Mouse (Mus musculus): ENCODE results near the gene Phkg1. TPM values are rescaled to one million over a fixed set of nuclear protein-coding genes. Genes with fewer than 3 reads are reported as not detected.
A peak's percentile ranks its signal among the peaks of the same experiment; 100 is the strongest.

The Phkg1 gene
- total and polyA plus RNA-seq, 3 experiments, result 0.33 TPM; not detected in 2

DNA sequence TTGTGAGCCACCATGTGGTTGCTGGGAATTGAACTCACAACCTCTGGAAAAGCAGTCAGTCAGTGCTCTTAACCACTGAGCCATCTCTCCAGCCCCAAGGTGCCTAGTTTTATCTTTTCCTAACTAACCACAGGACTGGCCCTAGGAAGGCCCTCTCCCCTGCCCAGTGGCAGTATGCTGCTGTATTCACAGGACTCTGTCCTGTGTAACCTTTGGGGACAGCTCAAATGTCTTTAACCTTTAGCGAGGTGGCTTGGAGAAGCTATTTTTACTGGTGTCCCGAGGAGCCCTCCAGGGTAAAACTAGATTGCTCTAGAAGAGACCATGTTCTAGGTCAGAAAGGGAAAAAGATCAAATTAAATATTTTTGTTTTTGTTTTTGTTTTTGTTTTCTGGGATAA is 27.1 kb downstream of the Phkg1 start:
- ATAC-seq (ENCODE audit: extremely low read depth, insufficient number of reproducible peaks, low FRiP score, poor library complexity, severe bottlenecking) (no peak), DNase-seq (ENCODE audit: low spot score) (no peak)
- Histone ChIP-seq H3K36me3 (replicated peaks) (no peaks in the 10 kb centered on the region), H3K27me3 (ENCODE audit: insufficient read depth, low read length) (peaks cover 15% of the 10 kb centered on the region), H3K9me3 (replicated peaks) (no peaks in the 10 kb centered on the region), H3K4me3 (ENCODE audit: low read depth, low read length) (no peak overlapping the region), H3K4me1 (ENCODE audit: insufficient read depth, low read depth, low read length) (peaks cover 5% of the 10 kb centered on the region)
- TF ChIP-seq GATA1 (IDR thresholded peaks at IDR 0.05; ENCODE audit: borderline replicate concordance, low read length), result no peak
- TF ChIP-seq GATA2 (IDR thresholded peaks at IDR 0.05; ENCODE audit: borderline replicate concordance, low read depth, low read length), result no peak
- no peak for TF ChIP-seq CTCF (IDR thresholded peaks at IDR 0.05; ENCODE audit: low read depth, low read length)
- TF ChIP-seq TAL1 (conservative IDR thresholded peaks at IDR 0.05; ENCODE audit: low read depth, low read length), result no peak
- TF ChIP-seq POLR2AphosphoS5 (IDR thresholded peaks at IDR 0.05; ENCODE audit: insufficient replicate concordance, low read depth, low read length), result no peak

DNA sequence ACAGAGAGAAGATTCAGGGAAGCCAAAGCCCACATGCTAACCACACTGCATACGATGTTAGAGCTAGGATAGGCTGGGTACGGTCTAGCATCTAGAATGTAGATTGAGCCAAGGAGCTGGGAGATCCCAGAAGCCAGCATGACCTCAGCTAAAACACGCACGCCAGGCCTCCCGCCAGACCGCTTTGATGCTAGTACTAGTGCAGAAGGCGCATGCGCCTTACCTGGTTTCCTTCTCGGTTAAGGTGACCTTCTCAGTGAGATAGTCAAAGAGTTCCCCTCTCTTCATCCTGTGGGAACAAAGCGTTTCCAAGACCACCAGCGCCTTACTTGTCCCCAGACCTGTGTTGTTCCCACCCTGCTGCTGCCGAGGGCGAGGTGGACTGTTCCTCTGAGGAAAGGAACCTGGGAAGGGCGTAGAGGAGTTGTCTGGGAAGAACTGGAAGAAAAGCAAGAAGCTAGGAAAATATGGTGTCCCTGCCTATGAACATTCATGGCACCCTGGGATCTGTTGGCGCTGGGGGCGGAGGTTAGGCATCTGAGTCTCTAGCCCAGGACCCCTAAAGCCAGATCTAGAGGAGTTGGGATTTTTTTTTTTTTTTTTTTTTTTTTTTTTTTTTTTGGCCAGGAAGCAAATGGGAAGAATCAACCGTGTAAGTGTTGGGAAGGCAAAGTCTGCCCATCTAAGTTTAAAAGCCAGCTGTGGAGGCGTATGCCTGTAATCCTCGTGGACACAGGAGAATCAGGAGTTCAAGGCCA is 28.9 kb downstream of the Phkg1 start:
- Histone ChIP-seq H3K9me3 (replicated peaks) (no peaks in the 10 kb centered on the region), H3K36me3 (replicated peaks) (no peaks in the 10 kb centered on the region), H3K27me3 (ENCODE audit: insufficient read depth, low read length) (peaks cover 13% of the 10 kb centered on the region), H3K4me1 (ENCODE audit: insufficient read depth, low read depth, low read length) (peaks cover 5% of the 10 kb centered on the region), H3K4me3 (ENCODE audit: low read depth, low read length) (no peak overlapping the region)
- no peak for DNase-seq (ENCODE audit: low spot score)
- no peak for ATAC-seq (ENCODE audit: extremely low read depth, insufficient number of reproducible peaks, low FRiP score, poor library complexity, severe bottlenecking)
- TF ChIP-seq GATA1 (IDR thresholded peaks at IDR 0.05; ENCODE audit: borderline replicate concordance, low read length), result no peak
- TF ChIP-seq POLR2AphosphoS5 (IDR thresholded peaks at IDR 0.05; ENCODE audit: insufficient replicate concordance, low read depth, low read length), result no peak
- TF ChIP-seq CTCF (IDR thresholded peaks at IDR 0.05; ENCODE audit: low read depth, low read length), result no peak
- TF ChIP-seq TAL1 (conservative IDR thresholded peaks at IDR 0.05; ENCODE audit: low read depth, low read length), result no peak
- no peak for TF ChIP-seq GATA2 (IDR thresholded peaks at IDR 0.05; ENCODE audit: borderline replicate concordance, low read depth, low read length)

DNA sequence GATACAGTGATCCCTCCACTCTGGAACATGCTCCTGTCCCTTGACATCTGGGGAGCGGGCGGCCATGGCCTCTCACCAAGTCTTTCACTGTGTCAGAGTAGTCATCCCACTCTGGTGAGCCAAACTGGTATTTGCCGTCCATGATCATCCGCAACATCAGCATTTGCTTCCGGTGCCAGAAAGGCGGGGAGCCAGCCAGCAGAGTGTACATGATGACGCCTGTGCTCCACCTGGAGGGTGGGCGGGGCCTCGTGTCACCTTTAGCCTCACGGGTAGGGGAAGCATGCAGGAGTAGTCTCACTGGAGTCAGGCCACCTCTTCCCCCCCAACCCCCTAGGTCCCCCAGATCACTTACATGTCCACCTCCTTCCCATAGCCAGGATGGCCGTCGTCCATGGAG is 32.5 kb downstream of the Phkg1 start:
- peaks cover 4% of the 10 kb centered on the region; the same call in 1 of the 2 replicates for H3K27me3 ChIP-seq (ENCODE audit: insufficient read depth, low read length)
- H3K4me3 ChIP-seq (ENCODE audit: low read depth, low read length), result no peak overlapping the region
- H3K36me3 ChIP-seq (replicated peaks), result peaks cover 23% of the 10 kb centered on the region
- peaks cover 9% of the 10 kb centered on the region for H3K9me3 ChIP-seq (replicated peaks)
- no peak for TF ChIP-seq GATA1 (IDR thresholded peaks at IDR 0.05; ENCODE audit: borderline replicate concordance, low read length)
- TF ChIP-seq CTCF (IDR thresholded peaks at IDR 0.05; ENCODE audit: low read depth, low read length), result no peak
- no peak for TF ChIP-seq POLR2AphosphoS5 (IDR thresholded peaks at IDR 0.05; ENCODE audit: insufficient replicate concordance, low read depth, low read length)
- no peak for TF ChIP-seq TAL1 (conservative IDR thresholded peaks at IDR 0.05; ENCODE audit: low read depth, low read length)
- no peak for TF ChIP-seq GATA2 (IDR thresholded peaks at IDR 0.05; ENCODE audit: borderline replicate concordance, low read depth, low read length)
- DNase-seq (ENCODE audit: low spot score), result no peak
- no peak for ATAC-seq (ENCODE audit: extremely low read depth, insufficient number of reproducible peaks, low FRiP score, poor library complexity, severe bottlenecking)
- H3K4me1 ChIP-seq (ENCODE audit: insufficient read depth, low read depth, low read length), result no peaks in the 10 kb centered on the region

DNA sequence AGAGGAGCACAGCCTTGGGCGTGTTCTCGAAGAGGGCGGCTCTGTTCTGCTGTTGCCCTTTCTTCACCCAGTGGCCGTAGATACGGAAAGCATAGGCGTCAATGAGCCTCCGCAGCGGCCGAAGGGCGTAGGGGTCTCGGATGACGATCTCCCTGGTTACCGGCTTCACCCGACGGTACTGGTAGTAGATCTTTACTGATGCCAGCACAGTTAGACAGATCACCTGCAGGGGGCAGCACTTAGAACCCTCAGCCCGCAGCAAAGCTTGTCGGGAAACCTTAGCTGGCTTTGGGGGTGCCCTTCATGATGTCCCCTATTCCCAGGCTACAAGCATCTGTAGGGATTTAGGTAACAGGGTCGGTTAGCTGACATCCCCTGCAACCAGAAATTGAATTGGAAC is 33.9 kb downstream of the Phkg1 start:
- ATAC-seq (ENCODE audit: extremely low read depth, insufficient number of reproducible peaks, low FRiP score, poor library complexity, severe bottlenecking) (no peak), DNase-seq (ENCODE audit: low spot score) (no peak)
- Histone ChIP-seq H3K4me3 (ENCODE audit: low read depth, low read length) (no peak overlapping the region), H3K4me1 (ENCODE audit: insufficient read depth, low read depth, low read length) (no peaks in the 10 kb centered on the region; the same call in 1 of the 2 replicates), H3K27me3 (ENCODE audit: insufficient read depth, low read length) (peaks cover 4% of the 10 kb centered on the region; the same call in 1 of the 2 replicates), H3K36me3 (replicated peaks) (peaks cover 37% of the 10 kb centered on the region), H3K9me3 (replicated peaks) (peaks cover 9% of the 10 kb centered on the region)
- TF ChIP-seq CTCF (IDR thresholded peaks at IDR 0.05; ENCODE audit: low read depth, low read length) (peak; percentile 26; the same call in 1 of the 2 replicates), POLR2AphosphoS5 (IDR thresholded peaks at IDR 0.05; ENCODE audit: insufficient replicate concordance, low read depth, low read length) (no peak), TAL1 (conservative IDR thresholded peaks at IDR 0.05; ENCODE audit: low read depth, low read length) (no peak), GATA2 (IDR thresholded peaks at IDR 0.05; ENCODE audit: borderline replicate concordance, low read depth, low read length) (no peak)

DNA sequence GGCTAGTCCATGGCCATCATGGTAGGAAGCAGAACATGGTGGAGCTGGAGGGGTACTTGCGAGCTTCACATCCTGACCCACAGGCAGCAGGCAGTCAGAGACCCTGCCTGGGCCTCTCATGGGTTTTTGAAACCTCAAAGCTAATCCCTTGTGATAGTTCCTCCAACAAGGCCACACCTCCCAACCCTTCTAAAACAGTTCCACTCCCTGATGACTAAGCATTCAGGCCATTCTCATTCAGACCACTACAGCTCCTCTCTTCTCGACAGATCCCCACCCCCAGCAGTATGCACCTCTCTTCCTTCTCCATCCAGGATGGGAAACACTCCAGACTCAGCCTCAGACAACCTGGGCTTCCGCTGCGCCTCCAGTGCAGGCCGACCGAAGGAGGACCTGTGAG is 36.0 kb downstream of the Phkg1 start:
- Histone ChIP-seq H3K36me3 (replicated peaks) (peaks cover 57% of the 10 kb centered on the region), H3K4me1 (ENCODE audit: insufficient read depth, low read depth, low read length) (no peaks in the 10 kb centered on the region; the same call in 1 of the 2 replicates), H3K9me3 (replicated peaks) (peaks cover 9% of the 10 kb centered on the region), H3K27me3 (ENCODE audit: insufficient read depth, low read length) (no peaks in the 10 kb centered on the region; the same call in 1 of the 2 replicates), H3K4me3 (ENCODE audit: low read depth, low read length) (no peak overlapping the region)
- ATAC-seq (ENCODE audit: extremely low read depth, insufficient number of reproducible peaks, low FRiP score, poor library complexity, severe bottlenecking), result no peak
- TF ChIP-seq CTCF (IDR thresholded peaks at IDR 0.05; ENCODE audit: low read depth, low read length) (no peak), TAL1 (conservative IDR thresholded peaks at IDR 0.05; ENCODE audit: low read depth, low read length) (no peak), POLR2AphosphoS5 (IDR thresholded peaks at IDR 0.05; ENCODE audit: insufficient replicate concordance, low read depth, low read length) (no peak), GATA1 (IDR thresholded peaks at IDR 0.05; ENCODE audit: borderline replicate concordance, low read length) (no peak)
- DNase-seq (ENCODE audit: low spot score), result no peak

DNA sequence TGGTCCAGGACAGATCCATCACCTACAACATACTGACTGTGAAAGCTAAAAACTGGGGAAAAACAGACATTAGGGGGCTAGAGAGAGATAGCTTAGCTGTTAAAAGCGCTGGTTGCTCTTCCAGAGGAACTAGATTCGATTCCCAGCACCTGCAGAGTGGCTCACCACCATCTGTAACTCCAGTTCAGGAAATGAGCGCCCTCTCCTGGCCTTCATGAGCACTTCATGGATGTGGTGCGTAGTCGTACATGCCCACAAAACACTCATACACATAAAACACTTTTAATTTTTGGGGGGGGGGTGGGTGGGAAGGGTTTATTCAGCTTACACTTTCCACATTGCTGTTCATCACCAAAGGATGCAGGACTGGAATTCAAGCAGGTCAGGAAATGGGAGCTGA is 41.9 kb downstream of the Phkg1 start:
- ATAC-seq (ENCODE audit: extremely low read depth, insufficient number of reproducible peaks, low FRiP score, poor library complexity, severe bottlenecking), result no peak
- no peak for DNase-seq (ENCODE audit: low spot score)
- no peaks in the 10 kb centered on the region for H3K9me3 ChIP-seq (replicated peaks)
- H3K4me3 ChIP-seq (ENCODE audit: low read depth, low read length), result no peak overlapping the region
- TF ChIP-seq TAL1 (conservative IDR thresholded peaks at IDR 0.05; ENCODE audit: low read depth, low read length) (no peak), GATA1 (IDR thresholded peaks at IDR 0.05; ENCODE audit: borderline replicate concordance, low read length) (no peak), POLR2AphosphoS5 (IDR thresholded peaks at IDR 0.05; ENCODE audit: insufficient replicate concordance, low read depth, low read length) (no peak), CTCF (IDR thresholded peaks at IDR 0.05; ENCODE audit: low read depth, low read length) (no peak), GATA2 (IDR thresholded peaks at IDR 0.05; ENCODE audit: borderline replicate concordance, low read depth, low read length) (no peak)
- H3K36me3 ChIP-seq (replicated peaks), result peaks cover 88% of the 10 kb centered on the region
- no peaks in the 10 kb centered on the region for H3K27me3 ChIP-seq (ENCODE audit: insufficient read depth, low read length)
- H3K4me1 ChIP-seq (ENCODE audit: insufficient read depth, low read depth, low read length), result no peaks in the 10 kb centered on the region; the same call in 1 of the 2 replicates

Data from G1E (cell line).